Mouse (Mus musculus) adrenal gland (tissue): ENCODE results near the gene Olfr718-ps1.

Experiments used
- intact Hi-C: fragments of 180-260 bp; cut with DNase I; formaldehyde crosslinking; loops from one replicate; pipeline ENCODE4 v1.15.1; 2025
- microRNA-seq, 2 experiments: library from miRNA; unstranded; fragments of <30 nt; microRNA quantifications; one replicate each; pipeline ENCODE4; 2019

Olfr718-ps1 gene

DNA sequence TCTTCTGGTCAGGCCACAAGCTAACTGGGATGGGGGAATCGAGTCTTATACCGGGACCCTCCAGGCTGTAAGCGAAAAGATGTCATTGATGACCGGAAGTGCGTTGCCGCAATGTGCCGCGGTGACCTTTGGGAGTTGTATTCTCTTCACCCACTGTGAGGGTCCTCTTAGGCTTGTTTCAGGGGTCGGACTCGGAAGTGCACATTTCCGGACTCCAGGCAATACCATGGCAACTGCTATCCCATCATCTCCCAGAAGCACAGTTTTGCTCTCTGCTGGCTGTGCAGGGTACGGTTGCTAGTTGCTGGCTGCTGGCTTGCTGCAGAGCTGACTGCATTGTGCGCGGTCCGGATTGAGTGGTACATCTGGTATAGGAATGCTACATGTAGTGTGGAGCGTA, 18.3 kb downstream of the Olfr718-ps1 start:
- intact Hi-C loops, result no loop called here

DNA sequence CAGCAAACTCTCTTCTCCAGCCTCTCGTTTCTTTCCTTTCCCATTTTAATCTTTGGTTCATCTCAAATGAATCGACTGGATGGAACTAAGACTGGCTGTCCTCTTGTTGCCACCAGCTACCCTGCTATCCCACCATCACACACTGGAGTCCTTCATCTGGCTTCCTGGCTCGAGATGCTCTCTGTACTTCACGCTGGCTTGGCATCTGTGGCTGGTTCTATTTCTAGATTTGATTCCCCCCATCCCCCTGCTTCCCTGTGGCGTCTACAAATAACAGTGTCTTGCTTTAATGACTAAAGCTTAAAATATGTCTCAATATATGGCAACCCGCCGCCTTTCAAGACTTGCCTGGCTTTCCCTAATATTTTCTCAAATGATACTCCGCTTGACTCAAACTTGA, 19.5 kb downstream of the Olfr718-ps1 start:
- intact Hi-C loops, result no loop called here

DNA sequence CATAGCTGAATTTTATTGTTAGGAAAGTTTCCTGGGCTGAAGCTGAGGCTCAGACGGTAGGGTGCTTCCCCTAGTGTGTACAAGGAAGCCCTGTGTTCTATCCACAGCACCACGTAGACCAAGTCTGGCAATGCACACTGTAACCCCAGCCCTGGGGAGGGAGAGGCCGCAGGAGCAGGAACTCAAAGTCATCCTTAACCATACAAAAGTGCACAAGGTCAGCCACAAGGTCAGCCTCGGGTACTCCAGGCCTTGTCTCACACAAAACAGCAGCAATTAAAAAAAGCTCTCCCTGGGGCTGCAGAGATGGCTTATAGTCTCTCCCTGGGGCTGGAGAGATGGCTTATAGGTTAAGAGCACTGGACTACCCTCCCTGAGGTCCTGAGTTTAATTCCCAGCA, 20.5 kb downstream of the Olfr718-ps1 start:
- intact Hi-C loops, result no loop called here

DNA sequence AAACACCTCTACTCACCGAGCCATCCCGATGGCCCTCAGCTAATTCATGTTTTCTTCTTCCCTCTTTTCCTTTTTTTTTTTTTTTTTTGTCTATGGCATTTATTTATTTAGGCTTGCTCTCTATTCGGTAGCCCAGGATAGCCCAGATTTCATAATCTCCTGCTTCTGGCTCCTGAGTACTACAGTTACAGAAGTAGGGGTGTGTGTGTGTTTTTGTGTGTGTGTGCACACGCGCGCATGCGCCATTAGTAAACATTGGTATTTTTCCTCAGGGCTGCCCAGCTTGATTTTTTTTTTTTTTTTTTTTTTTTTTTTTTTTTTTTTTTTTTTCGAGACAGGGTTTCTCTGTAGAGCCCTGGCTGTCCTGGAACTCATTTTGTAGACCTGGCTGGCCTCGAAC, 21.3 kb downstream of the Olfr718-ps1 start:
- intact Hi-C loops, result no loop called here

DNA sequence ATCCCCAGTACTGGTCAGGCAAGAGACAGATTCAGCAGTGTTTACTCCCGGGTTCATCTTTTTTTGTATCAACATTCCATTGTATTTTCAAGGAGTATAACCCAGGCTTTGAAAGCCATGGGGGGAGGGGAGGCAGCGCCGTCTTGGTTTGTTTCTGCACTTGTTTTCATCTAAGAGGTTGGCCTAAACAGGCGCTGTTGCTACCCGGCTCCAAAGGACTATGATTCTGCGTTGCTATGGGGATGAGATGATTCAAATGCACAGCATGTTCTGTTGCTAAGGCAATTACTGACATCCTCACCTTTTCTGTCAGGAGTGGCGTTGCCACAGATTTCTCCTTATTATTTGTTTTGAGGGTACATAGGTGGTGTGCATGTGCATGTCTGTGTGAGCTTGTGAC, 21.8 kb downstream of the Olfr718-ps1 start:
- intact Hi-C loops, result no loop called here

DNA sequence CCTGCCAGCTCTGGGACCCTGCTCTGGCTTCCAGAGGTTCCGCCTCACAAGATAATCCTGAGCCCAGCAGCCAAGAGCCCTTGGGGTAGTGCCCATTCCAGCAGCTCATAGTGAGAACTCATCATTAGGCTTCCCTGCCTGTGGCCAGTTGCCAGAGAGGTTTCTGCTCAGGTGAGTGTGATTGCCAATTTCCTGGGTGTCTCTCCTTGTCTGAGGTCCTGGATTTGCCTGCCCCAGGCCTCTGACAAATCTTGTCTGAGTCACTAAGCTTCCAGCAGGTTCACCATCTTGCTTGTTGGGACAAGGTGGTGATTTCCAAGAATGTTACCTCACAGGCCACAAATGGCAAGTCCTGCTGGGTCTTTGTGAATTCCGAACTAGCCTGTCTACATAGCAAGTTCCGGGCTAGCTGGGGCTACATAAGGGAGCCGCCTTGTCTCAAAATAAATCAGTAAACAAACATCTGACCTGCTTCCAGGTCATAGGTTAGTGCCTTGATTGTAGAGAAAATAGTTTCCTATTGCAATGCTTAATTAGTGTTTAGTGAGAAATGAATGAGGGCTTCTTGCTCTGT, 22.5 kb downstream of the Olfr718-ps1 start:
- intact Hi-C loops, result no loop called here

DNA sequence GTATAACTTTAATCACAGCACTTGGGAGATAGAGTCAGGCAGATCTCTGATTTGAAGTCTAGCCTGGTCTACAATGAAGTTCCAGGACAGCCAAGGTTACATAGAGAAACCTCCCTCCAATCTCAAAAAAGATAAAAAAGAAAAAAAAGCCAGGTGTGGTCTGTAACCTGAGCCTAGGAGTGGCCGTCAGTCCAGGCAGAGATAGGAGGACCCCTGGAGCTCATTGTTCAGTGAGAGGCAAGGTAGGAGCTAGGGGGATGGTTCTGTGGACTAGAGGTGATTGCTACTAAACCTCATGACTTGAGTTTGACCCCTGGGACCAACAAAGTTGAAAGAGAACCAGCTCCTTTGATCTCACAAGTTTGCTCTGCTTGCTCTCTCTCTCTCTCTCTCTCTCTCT, 24.7 kb downstream of the Olfr718-ps1 start:
- intact Hi-C loops, result no loop called here

DNA sequence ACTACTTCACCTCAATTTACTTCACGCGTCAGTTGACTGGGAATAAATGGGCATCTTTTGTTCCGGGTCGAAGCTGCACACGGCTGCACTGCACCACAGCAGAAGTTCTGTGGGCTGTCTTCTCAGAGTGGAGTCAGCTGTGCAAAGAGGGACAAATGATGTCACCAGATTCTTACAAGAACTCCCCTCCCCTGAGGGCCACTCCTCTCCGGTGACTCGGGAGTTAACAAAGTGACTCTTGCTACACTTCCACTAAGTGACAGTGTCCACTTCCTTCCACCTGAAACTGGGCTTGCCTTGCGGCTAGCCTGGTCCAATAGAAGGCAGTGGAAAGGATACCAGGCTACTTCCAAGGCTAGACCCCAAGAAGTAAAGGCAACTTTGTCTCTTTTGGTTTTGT, 25.3 kb downstream of the Olfr718-ps1 start:
- intact Hi-C loops, result no loop called here

DNA sequence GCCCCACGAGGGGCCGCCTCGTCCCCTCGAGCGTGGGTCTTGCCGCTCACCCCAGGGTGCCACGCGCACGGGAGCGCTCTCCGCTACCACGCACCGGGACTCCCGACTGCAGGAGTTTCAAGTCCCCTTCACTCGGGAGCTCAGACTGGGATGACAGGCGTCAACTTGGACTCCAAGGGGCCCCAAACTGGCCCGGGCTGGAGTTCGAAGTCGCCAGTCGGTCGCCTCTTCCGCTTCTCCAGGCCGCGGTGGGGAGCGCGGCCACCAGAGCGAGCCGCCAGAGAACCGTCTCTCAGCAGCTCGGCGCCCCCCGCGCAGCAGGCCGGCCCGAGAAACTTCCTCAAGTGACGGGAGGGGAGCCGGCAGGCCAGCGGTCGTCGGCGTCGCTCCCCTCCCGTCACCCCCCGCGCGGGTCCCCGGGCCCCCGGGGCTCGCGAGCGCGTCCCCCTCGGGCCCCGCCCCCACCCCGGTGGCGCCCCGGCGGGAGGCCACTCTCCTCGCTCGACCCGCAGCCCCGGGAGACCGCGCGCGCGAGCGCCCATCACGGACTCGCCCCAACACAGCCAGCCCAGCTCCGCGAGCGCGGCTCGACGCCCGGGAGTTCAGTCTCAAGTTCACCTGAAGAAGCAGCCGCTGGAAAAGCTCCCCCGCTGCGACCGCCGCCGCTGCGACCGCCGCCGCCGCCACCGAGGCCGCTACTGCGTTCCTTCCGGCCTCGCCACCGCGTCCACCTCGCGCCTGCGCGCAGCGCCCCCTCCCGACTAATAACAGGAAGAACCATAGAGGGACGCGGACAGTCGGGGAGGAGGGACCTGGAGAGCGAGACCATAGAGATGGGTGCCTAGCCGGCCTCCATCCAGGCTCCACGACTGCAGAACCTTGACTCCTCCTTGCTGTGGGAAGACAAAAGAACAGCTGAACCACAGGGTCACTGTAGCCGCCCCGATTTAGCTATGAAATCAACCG, 34.8 kb downstream of the Olfr718-ps1 start, which contains the start of gene Rnf216:
Gene Rnf216, minus strand, starts transcription at position 714 of the 966 bp plus-strand sequence.
- intact Hi-C loops, result loop anchor here (2.0 kb wide), 1 partner anchor 32 kb away; no protein-coding TSS in a partner anchor

DNA sequence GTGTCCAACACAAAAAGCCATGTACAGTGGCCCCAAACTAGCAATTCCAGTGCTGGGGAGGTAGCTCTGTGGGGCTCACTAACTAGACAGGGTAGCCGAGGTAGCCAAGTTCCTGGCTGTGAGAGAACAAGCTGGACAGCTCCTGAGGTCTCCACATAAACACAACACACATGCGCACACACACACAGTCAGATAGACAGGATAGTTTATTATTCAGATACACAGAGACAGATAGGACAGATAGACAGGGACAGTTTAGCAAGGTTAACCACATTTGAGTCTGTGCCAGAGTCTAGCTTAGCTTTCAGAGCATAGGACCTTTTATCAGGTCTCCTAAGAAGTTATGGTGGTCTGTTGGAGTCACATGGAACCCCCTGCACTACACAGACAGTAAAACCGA, 40.5 kb downstream of the Olfr718-ps1 start:
- intact Hi-C loops, result no loop called here

DNA sequence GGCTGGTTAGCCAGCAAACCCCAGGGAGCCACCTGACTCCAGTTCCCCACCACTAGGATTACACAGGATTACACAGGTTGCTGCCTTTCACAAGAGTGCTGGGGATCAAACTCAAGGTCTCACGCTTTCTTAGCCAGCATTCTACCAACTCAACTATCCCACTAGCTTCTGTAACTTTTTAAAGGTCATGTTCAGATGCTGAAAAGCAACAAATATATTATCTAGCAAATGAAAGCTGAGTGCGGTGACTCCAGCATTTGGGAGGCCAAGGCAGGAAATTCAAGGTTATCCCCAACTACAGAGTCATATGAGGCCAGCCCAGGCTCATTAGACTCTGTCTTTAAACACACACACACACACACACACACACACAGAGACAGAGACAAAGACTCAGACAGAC, 44.1 kb downstream of the Olfr718-ps1 start:
- intact Hi-C loops, result no loop called here

DNA sequence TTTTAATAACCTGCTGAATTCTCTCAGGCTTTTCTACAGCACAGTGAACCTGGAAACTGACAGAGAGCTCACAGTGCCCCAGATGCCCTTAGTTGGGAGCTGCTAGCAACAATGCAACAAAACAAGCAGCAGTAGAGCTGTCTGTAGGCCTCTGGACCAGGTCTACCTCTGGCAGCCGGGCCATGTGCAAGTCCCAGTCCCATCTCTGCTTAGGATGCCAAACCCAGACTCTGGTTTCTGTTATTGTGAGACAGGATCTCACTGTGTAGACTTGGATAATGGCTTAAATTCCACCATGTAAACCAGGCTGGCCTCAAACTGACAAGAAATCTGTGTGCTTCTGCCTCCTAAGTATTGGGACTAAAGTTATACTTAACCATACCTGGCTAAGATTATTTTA, 45.8 kb downstream of the Olfr718-ps1 start:
- intact Hi-C loops, result no loop called here

DNA sequence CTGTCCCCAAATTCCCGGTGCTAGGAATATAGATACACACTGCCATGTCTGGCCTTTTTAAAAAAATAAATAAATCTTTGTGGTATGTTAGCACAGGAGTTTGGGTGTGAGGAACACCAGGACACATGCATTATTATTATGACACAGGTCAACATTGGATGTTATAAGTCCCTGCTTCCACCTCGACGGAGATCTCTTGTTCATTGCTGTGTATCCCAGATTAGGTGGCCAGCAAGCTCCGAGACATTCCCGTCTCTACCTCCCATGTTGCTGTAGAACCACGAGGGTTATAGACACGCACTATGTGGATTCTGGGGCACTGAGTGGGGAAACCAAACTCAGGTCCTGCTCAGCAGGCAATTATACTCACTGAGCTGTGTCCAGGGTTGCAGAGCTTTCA, 52.1 kb downstream of the Olfr718-ps1 start:
- intact Hi-C loops, result no loop called here

DNA sequence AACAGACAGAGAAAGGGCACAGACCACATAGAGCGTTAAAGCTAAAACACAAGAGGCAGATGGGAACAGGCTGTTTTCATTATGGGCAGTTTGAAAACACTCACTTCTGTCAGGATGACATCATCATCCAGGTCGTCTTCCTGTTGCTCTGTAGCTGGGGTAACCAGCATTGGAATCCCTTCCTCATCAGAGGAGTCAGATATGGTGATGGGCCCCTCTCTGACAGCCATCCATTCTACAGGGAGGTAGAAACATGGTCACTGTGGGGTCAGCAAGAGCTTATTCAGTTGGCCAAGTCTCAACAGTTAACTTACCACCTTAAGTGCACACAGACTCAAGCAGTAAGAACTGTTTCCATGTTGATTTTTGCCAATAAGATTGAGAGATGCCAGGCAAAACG, 54.5 kb downstream of the Olfr718-ps1 start:
- intact Hi-C loops, result no loop called here

DNA sequence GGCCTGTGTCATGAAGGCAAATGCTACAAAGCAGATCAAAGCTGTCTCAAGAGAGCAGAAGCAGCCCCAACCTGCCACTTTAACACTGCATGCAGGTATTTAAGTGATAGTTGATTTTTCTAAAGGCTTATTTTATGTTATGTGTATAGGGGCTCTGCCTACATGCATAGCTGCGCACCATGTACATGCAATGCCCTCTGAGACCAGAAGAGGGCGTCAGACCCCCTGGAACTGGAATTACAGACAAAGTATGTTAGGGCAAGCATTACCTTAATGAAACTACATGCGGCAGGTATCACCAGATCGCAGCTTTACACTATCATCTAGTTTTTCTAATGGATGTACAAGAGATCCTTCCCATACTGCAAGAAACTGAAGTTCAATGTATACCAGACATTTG, 62.5 kb downstream of the Olfr718-ps1 start:
- intact Hi-C loops, result no loop called here

Small RNAs within 50 kb of the gene (microRNA-seq; reads per million reads assigned to microRNA genes)
- 0 reads per million in 2 experiments for gene Gm44405
